In the genomic region with DNA sequence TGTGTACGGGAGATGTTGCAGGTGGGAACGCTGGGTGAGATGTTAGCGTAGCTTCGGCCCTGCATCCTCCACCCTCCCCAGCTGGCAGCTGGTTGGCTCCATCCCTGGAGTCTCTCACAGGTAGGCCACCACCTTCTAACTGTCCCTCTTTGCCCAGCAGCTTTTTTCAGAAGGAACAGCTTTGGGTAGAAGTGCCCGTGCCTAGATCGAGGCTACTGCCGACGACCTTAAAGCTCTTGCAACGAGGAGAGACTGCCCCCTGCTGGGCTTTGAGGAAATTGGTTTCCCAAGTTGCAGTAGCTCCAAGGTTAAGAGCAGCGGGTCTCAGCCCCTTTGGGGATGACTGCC, we compare ENCODE assay signal across 7 mouse cellular contexts. TPM values are rescaled to one million over a fixed set of nuclear protein-coding genes. Genes with fewer than 3 reads are reported as not detected.
A peak's percentile ranks its signal among the peaks of the same experiment; 100 is the strongest.
DNase-seq lines count a peak whose midpoint lies in the region; TF ChIP-seq lines count a peak whose summit lies in the region.

No protein-coding gene starts in this region.

- no peaks in the 10 kb centered on the region for H3K4me1 ChIP-seq in MEL (ENCODE audit: control insufficient read depth in 1 of 2, insufficient read depth in 2 of 2, low read length in 2 of 2)
- H3K4me1 ChIP-seq in spleen, adult 2 months (ENCODE audit: control insufficient read depth, insufficient read depth, insufficient read length), result no peaks in the 10 kb centered on the region

- TF ChIP-seq RAD21 in MEL (IDR thresholded peaks at IDR 0.05; ENCODE audit: low read depth, low read length), result peak; percentile 81

- intact Hi-C loops in gastrocnemius, adult 2 months (cut with DNase I), result loop anchor here (2.0 to 10.0 kb wide), 3 partner anchors 79 to 385 kb away; no protein-coding TSS in a partner anchor

- H3K9ac ChIP-seq in MEL (ENCODE audit: control insufficient read depth, low read depth, low read length, poor library complexity, severe bottlenecking), result no peak overlapping the region

- H3K27me3 ChIP-seq in MEL (ENCODE audit: control insufficient read depth in 1 of 2, insufficient read depth in 2 of 2, low read length in 2 of 2), result no peaks in the 10 kb centered on the region
- no peaks in the 10 kb centered on the region for H3K27me3 ChIP-seq in spleen, adult 2 months (ENCODE audit: control insufficient read depth, insufficient read depth, low read length)

- peak; percentile 84 for DNase-seq in CD4-positive, CD25-positive, alpha-beta regulatory T cell, adult 2 months (ENCODE audit: low read depth, low spot score)
- peak; percentile 78 for DNase-seq in MEL (ENCODE audit: low read depth, low spot score)
- DNase-seq in cerebellum, adult 9-10 months, result peak; percentile 66
- DNase-seq in gastrocnemius, adult 2 months, result peak; percentile 76
- peak; percentile 36 for DNase-seq in layer of hippocampus, adult 9-11 months
- DNase-seq in lung, postnatal 4 days, result peak; percentile 54 to 76
- DNase-seq in spleen, adult 2 months (ENCODE audit: low read depth in 1 of 2, low spot score in 2 of 2), result peak; percentile 50 to 65

- no peaks in the 10 kb centered on the region for H3K9me3 ChIP-seq in MEL (replicated peaks; ENCODE audit: insufficient read depth, low read length)

- no peak for TF ChIP-seq POLR2A in MEL (IDR thresholded peaks at IDR 0.05; ENCODE audit: control insufficient read depth in 1 of 2, insufficient read depth in 1 of 2, low read depth in 1 of 2, low read length in 2 of 2, poor library complexity in 1 of 2)
- no peak for TF ChIP-seq POLR2A in spleen, adult 2 months (IDR thresholded peaks at IDR 0.05; ENCODE audit: low read depth, low read length)

- H3K79me2 ChIP-seq in MEL (ENCODE audit: control insufficient read depth, insufficient read depth, low read length, poor library complexity), result no peaks in the 10 kb centered on the region

- H3K4me3 ChIP-seq in MEL (ENCODE audit: control insufficient read depth in 1 of 2, insufficient read depth in 1 of 2, low read depth in 2 of 2, low read length in 2 of 2), result no peak overlapping the region
- H3K4me3 ChIP-seq in gastrocnemius, adult 2 months, result no peak overlapping the region
- no peak overlapping the region for H3K4me3 ChIP-seq in spleen, adult 2 months (ENCODE audit: extremely low read depth, insufficient read depth, insufficient read length)

- TF ChIP-seq CTCF in MEL (IDR thresholded peaks at IDR 0.05 in 2 of 3, conservative IDR thresholded peaks at IDR 0.05 in 1 of 3; ENCODE audit: control insufficient read depth in 1 of 3, insufficient read depth in 1 of 3, low read depth in 2 of 3, low read length in 3 of 3, poor library complexity in 1 of 3, severe bottlenecking in 1 of 3), result peak; percentile 84 to 88 (median 85)
- TF ChIP-seq CTCF in gastrocnemius, adult 2 months (IDR thresholded peaks at IDR 0.05), result peak; percentile 97; the same call in 1 of the 2 replicates
- peak; percentile 86; the same call in 1 of the 2 replicates for TF ChIP-seq CTCF in spleen, adult 2 months (IDR thresholded peaks at IDR 0.05; ENCODE audit: extremely low read depth, insufficient read depth, insufficient read length, insufficient replicate concordance)

- no peaks in the 10 kb centered on the region for H3K36me3 ChIP-seq in MEL (ENCODE audit: control insufficient read depth in 1 of 2, insufficient read depth in 2 of 2, low read length in 2 of 2)
- peaks cover 6% of the 10 kb centered on the region for H3K36me3 ChIP-seq in spleen, adult 2 months (ENCODE audit: control insufficient read depth, insufficient read depth, low read length)

- no peak for TF ChIP-seq EP300 in MEL (IDR thresholded peaks at IDR 0.05; ENCODE audit: low read depth in 1 of 2, low read length in 2 of 2)

- H3K27ac ChIP-seq in MEL (ENCODE audit: control insufficient read depth, low read depth, low read length), result no peak overlapping the region
- no peak overlapping the region for H3K27ac ChIP-seq in gastrocnemius, adult 2 months
- no peak overlapping the region for H3K27ac ChIP-seq in spleen, adult 2 months (ENCODE audit: insufficient read depth, low read length)

- 50% methylated on average over 10 of the region's 10 CpGs for WGBS in spleen, adult 2 months

TF ChIP-seq in MEL, 35 proteins besides CTCF, POLR2A, EP300 and RAD21:
- TF ChIP-seq ZC3H11A (IDR thresholded peaks at IDR 0.05; ENCODE audit: low read depth, low read length) (peak; percentile 61), SMC3 (IDR thresholded peaks at IDR 0.05; ENCODE audit: low read depth, low read length) (peak; percentile 81), KAT2A (conservative IDR thresholded peaks at IDR 0.05; ENCODE audit: low read depth, low read length) (no peak), JUND (IDR thresholded peaks at IDR 0.05; ENCODE audit: low read depth, low read length) (no peak), MYC (IDR thresholded peaks at IDR 0.05; ENCODE audit: low read depth, low read length) (no peak), USF1 (IDR thresholded peaks at IDR 0.05; ENCODE audit: low read depth, low read length) (no peak)

RNA-seq across cellular contexts. Expression of a gene that starts 15.2 kb away (rescaled TPM):
- 14.2 and 14.8 TPM in 2 replicates for total RNA-seq in MEL (2012; rRNA removed)
- 10 to 100 TPM in 1 of 2 experiments, not detected in 1; 28.8 TPM for polyA plus RNA-seq in MEL (2012; ENCODE audit: insufficient read depth in 1 of 2, insufficient read length in 2 of 2, low read depth in 1 of 2, low replicate concordance in 2 of 2, missing spikeins in 1 of 2)
- total RNA-seq in gastrocnemius, adult 2 months (2021), result 1 to 10 TPM in 1 of 2 experiments, under 1 TPM in 1; 0.71 to 1.1 TPM
- polyA plus RNA-seq in spleen, adult 2 months (2012; rRNA removed), result 37.3 and 40.4 TPM in 2 replicates

RNA-seq across cellular contexts. Expression of a gene that starts 19.1 kb away (rescaled TPM):
- total RNA-seq in MEL (2012; rRNA removed), result 3.5 and 4.0 TPM in 2 replicates
- 1 to 10 TPM in 1 of 2 experiments, not detected in 1; 7.2 TPM for polyA plus RNA-seq in MEL (2012; ENCODE audit: insufficient read depth in 1 of 2, insufficient read length in 2 of 2, low read depth in 1 of 2, low replicate concordance in 2 of 2, missing spikeins in 1 of 2)
- 1 to 10 TPM in 1 of 2 experiments, under 1 TPM in 1; 0.46 to 1.1 TPM for total RNA-seq in gastrocnemius, adult 2 months (2021)
- polyA plus RNA-seq in spleen, adult 2 months (2012; rRNA removed), result 42.8 and 51.0 TPM in 2 replicates
